Mouse (Mus musculus) ES-Bruce4 (cell line): Measurements from ENCODE around the gene Kcnj4. TPM values are rescaled to one million over a fixed set of nuclear protein-coding genes. Genes with fewer than 3 reads are reported as not detected.

Source experiments
- H3K27ac ChIP-seq: 2 replicates; pipeline ENCODE4 v1.5.1; 2012; ENCODE audit warnings: low read length, inconsistent platforms; ENCODE audit not compliant: insufficient read depth
- H3K27me3 ChIP-seq: 2 replicates; pipeline ENCODE4 v1.6.1; 2012; ENCODE audit warnings: mild to moderate bottlenecking, low read length, inconsistent platforms; ENCODE audit not compliant: control insufficient read depth, poor library complexity, insufficient read depth, severe bottlenecking
- H3K36me3 ChIP-seq: 2 replicates; pipeline ENCODE4 v1.6.1; 2012; ENCODE audit warnings: inconsistent platforms, mild to moderate bottlenecking, low read length, moderate library complexity; ENCODE audit not compliant: control insufficient read depth, poor library complexity, insufficient read depth, severe bottlenecking
- H3K4me1 ChIP-seq: one replicate; pipeline ENCODE4 v1.8.1; 2011; ENCODE audit warnings: low read length; ENCODE audit not compliant: control insufficient read depth, insufficient read depth
- H3K4me3 ChIP-seq: 2 replicates; pipeline ENCODE4 v1.5.1; 2011; ENCODE audit warnings: low read depth, mild to moderate bottlenecking, low read length
- H3K9ac ChIP-seq: 2 replicates; pipeline ENCODE4 v1.6.1; 2012; ENCODE audit warnings: low read depth, mild to moderate bottlenecking, inconsistent platforms; ENCODE audit not compliant: poor library complexity, severe bottlenecking
- H3K9me3 ChIP-seq: replicated peaks from 2 replicates; pipeline ENCODE4 v1.6.1; 2012; ENCODE audit warnings: mild to moderate bottlenecking, low read length, inconsistent platforms; ENCODE audit not compliant: control insufficient read depth, poor library complexity, insufficient read depth, severe bottlenecking
- CTCF ChIP-seq: IDR thresholded peaks from one replicate; pipeline ENCODE4 v1.8.1; 2011; ENCODE audit warnings: low read depth, low read length
- EP300 ChIP-seq: IDR thresholded peaks from 2 replicates; pipeline ENCODE4 v1.6.1; 2011; ENCODE audit warnings: low read depth, low read length; ENCODE audit not compliant: insufficient read depth
- POLR2A ChIP-seq: IDR thresholded peaks from one replicate; pipeline ENCODE4 v1.8.1; 2011; ENCODE audit warnings: low read length; ENCODE audit not compliant: insufficient read depth
- polyA plus RNA-seq: library from polyadenylated mRNA; stranded (reverse); fragments of >200 nt; gene quantifications from 2 replicates; pipeline ENCODE4 v1.2.4, GENCODE M21; 2011; ENCODE audit warnings: low read depth; ENCODE audit not compliant: missing spikeins, insufficient read depth, insufficient read length

Kcnj4 gene
- polyA plus RNA-seq: 4.5 TPM in 2 replicates

DNA sequence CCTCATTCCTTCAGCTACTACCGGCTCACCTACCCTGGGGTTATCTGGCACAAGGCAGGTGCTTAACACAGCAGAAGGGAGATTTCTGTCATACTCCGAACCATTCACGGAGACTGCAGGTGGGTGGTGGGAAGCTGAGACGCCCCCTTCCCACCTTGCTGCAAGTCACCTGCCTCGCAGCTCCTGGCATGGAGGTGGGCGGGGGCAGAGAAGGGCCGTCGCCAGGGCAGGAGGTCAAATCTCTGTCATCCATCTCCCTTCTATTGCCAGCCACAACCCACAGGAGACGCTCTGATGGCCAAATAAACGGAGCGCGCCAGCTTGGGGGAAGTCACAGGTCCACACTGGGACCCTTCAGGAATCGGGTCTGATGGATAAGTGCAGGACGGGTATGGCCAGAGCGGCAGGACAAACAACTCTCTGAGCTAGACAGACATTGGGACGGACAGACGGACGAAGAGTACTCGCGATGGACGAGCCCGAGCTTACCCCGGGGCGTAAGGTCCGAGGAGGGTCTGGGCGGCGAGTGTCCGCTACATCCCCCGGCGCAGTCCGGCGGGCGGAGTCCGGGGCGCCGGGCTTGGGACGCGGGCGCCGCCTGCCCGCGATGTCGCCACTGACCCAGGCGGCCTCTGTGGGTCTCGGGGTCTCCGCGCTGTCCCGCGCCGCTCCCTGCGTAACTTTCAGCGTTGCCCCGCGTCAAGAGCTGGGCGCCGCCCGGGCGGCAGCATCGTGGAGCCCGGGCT is at the start of gene Kcnj4:
Kcnj4 (minus strand) TSS at position 535 of the 746 bp plus-strand sequence.
- TF ChIP-seq POLR2A (no peak), CTCF (no peak), EP300 (no peak)
- H3K9me3 ChIP-seq: no peaks in the 10 kb centered on the region
- peak within 1 kb of the TSS; percentile 90 for H3K9ac ChIP-seq
- no peak within 1 kb of the TSS for H3K27ac ChIP-seq
- H3K4me3 ChIP-seq: peak within 1 kb of the TSS; percentile 72
- no peaks in the 10 kb centered on the region for H3K36me3 ChIP-seq
- peaks cover 2% of the 10 kb centered on the region for H3K4me1 ChIP-seq
- H3K27me3 ChIP-seq: peaks cover 3% of the 10 kb centered on the region; the same call in 1 of the 2 replicates

DNA sequence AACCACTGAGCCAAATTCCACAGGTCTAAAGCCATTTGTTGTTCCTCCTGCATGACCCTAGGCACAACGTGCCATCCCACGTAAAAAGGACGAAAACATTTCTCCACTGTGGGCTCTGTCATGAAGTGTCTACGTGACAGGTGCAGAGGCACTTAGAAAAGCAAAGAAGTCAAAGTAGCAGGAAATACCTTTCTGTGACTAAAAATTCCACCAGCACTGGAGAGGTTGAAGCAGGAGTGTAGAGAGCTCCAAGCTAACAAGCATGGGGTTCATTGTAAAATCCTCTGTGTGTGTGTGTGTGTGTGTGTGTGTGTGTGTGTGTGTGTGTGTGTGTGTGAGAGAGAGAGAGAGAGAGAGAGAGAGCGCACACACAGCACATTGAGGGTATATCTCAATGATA is 47.5 kb upstream of the Kcnj4 start:
- no peaks in the 10 kb centered on the region for H3K9me3 ChIP-seq
- H3K4me3 ChIP-seq: no peak overlapping the region
- H3K4me1 ChIP-seq: no peaks in the 10 kb centered on the region
- no peaks in the 10 kb centered on the region for H3K36me3 ChIP-seq
- no peak for TF ChIP-seq CTCF
- no peak for TF ChIP-seq POLR2A
- TF ChIP-seq EP300: no peak
- no peak overlapping the region for H3K9ac ChIP-seq
- H3K27me3 ChIP-seq: no peaks in the 10 kb centered on the region
- H3K27ac ChIP-seq: no peak overlapping the region

DNA sequence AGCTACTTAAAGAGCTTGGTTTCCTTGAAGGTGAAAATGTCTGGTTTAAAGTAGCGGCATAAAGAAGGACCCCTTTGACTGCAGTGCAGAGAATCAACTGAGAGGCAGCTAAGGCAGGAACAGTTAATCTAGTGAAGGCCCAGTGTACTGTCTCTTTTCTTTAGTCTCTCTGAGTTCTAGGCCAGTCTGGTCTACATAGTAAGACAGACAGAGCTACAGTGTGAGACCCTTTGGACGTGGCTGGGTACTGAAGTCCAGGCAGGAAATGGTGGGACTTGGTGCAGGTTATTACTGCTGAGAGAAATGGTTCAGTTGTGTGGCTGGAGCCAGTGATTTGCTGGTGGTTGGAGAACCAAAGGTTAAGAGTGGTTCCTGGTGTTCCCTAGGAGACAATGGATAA is 43.2 kb upstream of the Kcnj4 start:
- Histone ChIP-seq H3K4me1 (no peaks in the 10 kb centered on the region), H3K4me3 (no peak overlapping the region), H3K9ac (no peak overlapping the region), H3K27me3 (no peaks in the 10 kb centered on the region), H3K27ac (no peak overlapping the region), H3K9me3 (no peaks in the 10 kb centered on the region), H3K36me3 (peaks cover 15% of the 10 kb centered on the region)
- no peak for TF ChIP-seq POLR2A
- TF ChIP-seq EP300: no peak
- TF ChIP-seq CTCF: no peak

DNA sequence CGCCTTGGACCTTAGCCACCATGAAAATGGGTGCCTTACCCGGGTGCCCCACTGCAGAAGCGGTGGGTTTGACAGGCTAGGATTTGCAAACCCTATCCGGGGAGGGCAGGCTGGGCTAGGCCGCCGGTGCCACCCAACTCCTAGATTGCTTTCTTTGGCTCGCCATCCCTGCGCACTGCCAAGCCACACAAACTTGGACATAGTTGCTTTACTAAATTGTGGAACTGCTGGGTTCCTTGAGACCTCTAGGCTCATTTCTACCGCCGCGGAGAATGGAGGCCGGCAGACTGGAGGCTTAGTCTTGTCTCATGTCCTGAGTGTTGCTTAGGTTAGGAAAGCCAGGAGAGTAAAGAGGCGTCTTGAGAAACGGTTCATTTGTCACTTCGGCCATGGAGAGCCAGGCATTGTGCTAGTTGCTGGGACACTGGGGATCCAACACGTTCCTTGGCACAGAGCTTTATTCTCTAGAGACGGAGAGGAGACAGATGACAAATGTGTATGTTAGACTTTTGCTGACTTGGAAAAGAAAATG is 42.3 kb upstream of the Kcnj4 start:
- Histone ChIP-seq H3K9me3 (no peaks in the 10 kb centered on the region), H3K36me3 (peaks cover 23% of the 10 kb centered on the region), H3K4me3 (peak overlapping the region; percentile 73), H3K27me3 (no peaks in the 10 kb centered on the region), H3K9ac (peak overlapping the region; percentile 81), H3K27ac (peak overlapping the region; percentile 70), H3K4me1 (no peaks in the 10 kb centered on the region)
- no peak for TF ChIP-seq EP300
- no peak for TF ChIP-seq CTCF
- no peak for TF ChIP-seq POLR2A

DNA sequence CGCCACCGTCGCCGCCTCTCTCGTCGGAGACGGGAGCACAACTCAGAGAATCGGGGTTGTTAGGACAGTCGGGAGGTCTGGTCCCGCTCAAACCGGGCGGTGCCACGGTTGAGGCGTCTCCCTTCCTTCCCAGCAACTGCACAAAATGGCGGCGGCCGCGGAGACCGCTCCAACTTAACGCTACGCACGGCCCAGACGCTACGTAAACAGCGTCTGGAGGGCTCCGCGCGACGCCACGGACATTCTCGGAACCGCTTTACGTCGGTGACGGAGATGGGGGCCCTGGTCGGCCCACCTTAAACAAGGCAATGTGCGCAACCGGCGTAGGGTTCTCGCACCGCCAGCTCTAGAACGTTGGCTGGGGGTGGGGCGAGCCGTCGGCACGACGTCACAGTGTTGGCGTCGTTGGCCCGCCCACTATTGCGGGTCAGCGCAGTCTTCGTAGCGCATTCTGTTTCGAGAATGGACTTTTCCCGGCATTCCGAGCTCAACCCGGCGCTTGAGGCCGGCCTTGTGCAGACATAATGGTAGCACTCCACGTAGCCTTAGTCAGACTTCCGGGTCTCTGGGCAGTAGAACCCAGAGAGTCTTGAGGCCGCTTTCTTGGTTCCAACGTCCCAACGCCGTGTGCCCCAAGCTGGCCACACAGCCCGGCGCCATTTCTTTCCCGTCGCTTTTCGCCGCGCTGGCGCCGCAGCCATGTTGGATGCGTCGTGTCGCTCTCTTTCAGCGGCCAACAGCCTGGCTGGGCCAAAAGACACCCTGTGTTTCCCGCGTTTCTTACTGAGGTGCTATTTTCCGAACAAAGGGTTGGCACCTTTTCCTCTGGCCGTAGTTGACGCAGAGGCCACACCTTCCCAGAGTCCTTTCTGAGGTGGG is 41.6 kb upstream of the Kcnj4 start, which contains the start of gene Ddx17:
Ddx17 (minus strand) TSS at position 332 of the 879 bp plus-strand sequence.
- Histone ChIP-seq H3K4me3 (peak within 1 kb of the TSS; percentile 80), H3K27ac (peak within 1 kb of the TSS; percentile 70), H3K9ac (peak within 1 kb of the TSS; percentile 89), H3K27me3 (no peaks in the 10 kb centered on the region), H3K36me3 (peaks cover 30% of the 10 kb centered on the region), H3K4me1 (no peaks in the 10 kb centered on the region), H3K9me3 (no peaks in the 10 kb centered on the region)
- TF ChIP-seq EP300 (0 out of 2 replicates have a peak, but pooled peaks have one; percentile 3), POLR2A (peak; percentile 58), CTCF (no peak)
